Mouse (Mus musculus): ENCODE measurements around the gene Sap30. TPM values are rescaled to one million over a fixed set of nuclear protein-coding genes. Genes with fewer than 3 reads are reported as not detected.
"Not testable (repeated sequence)": the region's sequence is repeated elsewhere in the genome, so short reads cannot be mapped to it uniquely, and the experiment has no call there.

Sap30 gene
- 128 and 131 TPM in 2 replicates for polyA plus RNA-seq (2016; fragmentation: Nextera tagmentation; extraction: Ambion mirVana)

- peaks cover 11% of the 10 kb centered on the region for H3K4me1 ChIP-seq
- H3K4me3 ChIP-seq (replicated peaks): peak within 1 kb of the TSS; percentile 98
- WGBS: 1% methylated on average over 62 of the region's 66 CpGs
- no peaks in the 10 kb centered on the region for H3K27me3 ChIP-seq
- ATAC-seq (ENCODE audit: low FRiP score): peak; percentile 96
- peak within 1 kb of the TSS; percentile 99 for H3K27ac ChIP-seq
- H3K4me2 ChIP-seq: peak within 1 kb of the TSS; percentile 71
- no peaks in the 10 kb centered on the region for H3K9me3 ChIP-seq
- peak within 1 kb of the TSS; percentile 91 for H3K9ac ChIP-seq
- H3K36me3 ChIP-seq (replicated peaks): peaks cover 7% of the 10 kb centered on the region
Measured at GRCm38 (mm10) chr8:57487441-57488155, at the start of gene Sap30. TSS of gene Sap30 (minus strand) at chr8:57487860.

- Histone ChIP-seq H3K9ac (no peak overlapping the region), H3K36me3 (replicated peaks) (peaks cover 21% of the 10 kb centered on the region), H3K4me3 (replicated peaks) (no peak overlapping the region), H3K4me1 (no peaks in the 10 kb centered on the region), H3K4me2 (no peak overlapping the region), H3K9me3 (no peaks in the 10 kb centered on the region), H3K27me3 (no peaks in the 10 kb centered on the region), H3K27ac (no peak overlapping the region)
- ATAC-seq (ENCODE audit: low FRiP score): no peak
- WGBS: 91% methylated on average over 6 of the region's 6 CpGs
Measured at GRCm38 (mm10) chr8:57536167-57536566, 48.5 kb upstream of the Sap30 start.

- ATAC-seq (ENCODE audit: low FRiP score): no peak
- 87% methylated on average over 4 of the region's 4 CpGs for WGBS
- peaks cover 21% of the 10 kb centered on the region for H3K36me3 ChIP-seq (replicated peaks)
- no peak overlapping the region for H3K4me3 ChIP-seq (replicated peaks)
- H3K4me2 ChIP-seq: no peak overlapping the region
- H3K9me3 ChIP-seq: no peaks in the 10 kb centered on the region
- no peaks in the 10 kb centered on the region for H3K27me3 ChIP-seq
- H3K4me1 ChIP-seq: no peaks in the 10 kb centered on the region
- no peak overlapping the region for H3K27ac ChIP-seq
- no peak overlapping the region for H3K9ac ChIP-seq
Measured at GRCm38 (mm10) chr8:57534495-57534894, 46.8 kb upstream of the Sap30 start.

DNA sequence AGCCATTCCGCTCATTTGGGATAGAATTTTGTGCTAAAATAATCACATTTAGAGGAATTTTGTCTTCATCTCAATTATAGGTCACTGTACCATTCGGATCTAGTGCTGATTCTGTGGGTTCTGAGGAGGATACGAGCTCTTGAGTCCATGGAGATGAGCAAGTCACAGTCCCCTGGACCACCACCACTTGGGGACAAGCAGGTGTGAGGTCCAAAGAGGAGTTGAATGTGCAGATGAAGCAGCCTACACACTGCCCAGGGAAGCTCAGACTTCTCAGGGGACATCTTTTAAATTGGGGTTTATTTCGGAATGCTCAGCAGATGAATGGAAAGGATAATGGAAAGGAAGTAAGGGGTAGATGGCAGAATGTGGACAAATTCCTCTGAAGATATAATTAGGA, 45.4 kb upstream of the Sap30 start:
- WGBS: 91% methylated on average over 4 of the region's 4 CpGs

DNA sequence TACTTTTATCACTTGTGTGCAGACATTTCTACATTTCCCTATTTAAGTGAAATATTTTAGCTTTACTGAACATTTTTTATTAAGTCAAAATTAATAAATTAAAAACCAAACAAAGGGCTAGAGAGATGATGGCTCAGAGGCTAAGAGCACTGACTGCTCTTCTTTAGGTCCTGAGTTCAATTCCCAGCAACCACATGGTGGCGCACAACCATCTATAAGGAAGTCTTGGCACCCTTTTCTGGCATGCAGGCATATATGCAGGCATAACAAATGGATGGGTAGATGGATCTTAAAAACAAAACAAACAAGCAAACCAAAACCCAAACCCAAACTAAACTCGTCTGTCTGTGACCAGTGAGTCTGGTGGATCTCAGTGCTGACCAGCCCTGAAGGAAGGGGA, 44.6 kb upstream of the Sap30 start:
- H3K4me1 ChIP-seq: no peaks in the 10 kb centered on the region
- no peaks in the 10 kb centered on the region for H3K9me3 ChIP-seq
- 52% methylated on average over 2 of the region's 2 CpGs for WGBS
- no peaks in the 10 kb centered on the region for H3K27me3 ChIP-seq
- no peak for ATAC-seq (ENCODE audit: low FRiP score)
- no peak overlapping the region for H3K9ac ChIP-seq
- H3K27ac ChIP-seq: no peak overlapping the region
- H3K4me2 ChIP-seq: no peak overlapping the region
- no peak overlapping the region for H3K4me3 ChIP-seq (replicated peaks)
- peaks cover 21% of the 10 kb centered on the region for H3K36me3 ChIP-seq (replicated peaks)

More for the DNA sequence above, 45.4 kb upstream of the Sap30 start:
- no peak overlapping the region for H3K4me2 ChIP-seq
- H3K27ac ChIP-seq: no peak overlapping the region
- H3K36me3 ChIP-seq (replicated peaks): peaks cover 21% of the 10 kb centered on the region
- no peak overlapping the region for H3K4me3 ChIP-seq (replicated peaks)
- H3K9ac ChIP-seq: no peak overlapping the region
- H3K27me3 ChIP-seq: no peaks in the 10 kb centered on the region
- ATAC-seq (ENCODE audit: low FRiP score): no peak
- H3K4me1 ChIP-seq: no peaks in the 10 kb centered on the region
- H3K9me3 ChIP-seq: no peaks in the 10 kb centered on the region

- no peaks in the 10 kb centered on the region for H3K4me1 ChIP-seq
- H3K4me3 ChIP-seq (replicated peaks): no peak overlapping the region
- H3K36me3 ChIP-seq (replicated peaks): peaks cover 13% of the 10 kb centered on the region
- no peaks in the 10 kb centered on the region for H3K27me3 ChIP-seq
- no peak overlapping the region for H3K4me2 ChIP-seq
- WGBS: 33% methylated on average over 15 of the region's 15 CpGs
- H3K9ac ChIP-seq: no peak overlapping the region
- ATAC-seq (ENCODE audit: low FRiP score): peak; percentile 73
- no peak overlapping the region for H3K27ac ChIP-seq
- H3K9me3 ChIP-seq: no peaks in the 10 kb centered on the region
Measured at GRCm38 (mm10) chr8:57530666-57531349, 43.1 kb upstream of the Sap30 start.

- H3K9me3 ChIP-seq: no peaks in the 10 kb centered on the region
- ATAC-seq (ENCODE audit: low FRiP score): no peak
- H3K4me2 ChIP-seq: no peak overlapping the region
Measured at GRCm38 (mm10) chr8:57530238-57530637, 42.6 kb upstream of the Sap30 start.

DNA sequence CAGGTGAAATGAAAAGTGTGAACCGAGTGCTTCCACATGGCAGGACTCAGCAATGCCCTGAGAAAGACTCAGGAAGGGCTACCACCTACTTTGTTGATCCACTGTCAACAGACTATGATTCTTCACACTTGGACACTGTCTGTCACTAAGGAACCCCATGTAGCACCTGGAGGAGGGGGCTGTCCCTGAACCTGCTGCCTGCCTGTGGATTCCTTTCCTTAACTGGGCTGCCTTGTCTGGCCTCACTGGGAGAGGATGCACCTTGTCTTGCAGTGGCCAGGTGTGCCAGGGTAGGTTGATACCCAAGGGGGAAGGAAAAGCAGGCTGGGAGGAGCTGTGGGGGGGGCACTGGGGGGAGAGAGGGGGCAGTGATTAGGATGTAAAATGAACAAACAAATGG, 40.4 kb upstream of the Sap30 start:
- no peak overlapping the region for H3K4me2 ChIP-seq
- H3K9me3 ChIP-seq: no peaks in the 10 kb centered on the region
- no peak overlapping the region for H3K27ac ChIP-seq
- ATAC-seq (ENCODE audit: low FRiP score): no peak
- WGBS: 94% methylated on average over 1 of the region's 1 CpGs
- peaks cover 7% of the 10 kb centered on the region; the same call in 1 of the 2 replicates for H3K36me3 ChIP-seq (replicated peaks)
- H3K4me1 ChIP-seq: no peaks in the 10 kb centered on the region
- no peak overlapping the region for H3K4me3 ChIP-seq (replicated peaks)
- H3K9ac ChIP-seq: no peak overlapping the region
- no peaks in the 10 kb centered on the region for H3K27me3 ChIP-seq

More at GRCm38 (mm10) chr8:57530238-57530637, 42.6 kb upstream of the Sap30 start:
- no peaks in the 10 kb centered on the region for H3K4me1 ChIP-seq
- no peak overlapping the region for H3K27ac ChIP-seq
- WGBS: 90% methylated on average over 13 of the region's 13 CpGs
- H3K9ac ChIP-seq: no peak overlapping the region
- no peaks in the 10 kb centered on the region for H3K27me3 ChIP-seq
- H3K4me3 ChIP-seq (replicated peaks): no peak overlapping the region
- peaks cover 11% of the 10 kb centered on the region; the same call in 1 of the 2 replicates for H3K36me3 ChIP-seq (replicated peaks)

- no peaks in the 10 kb centered on the region for H3K9me3 ChIP-seq
- WGBS: 90% methylated on average over 12 of the region's 12 CpGs
- H3K36me3 ChIP-seq (replicated peaks): peaks cover 23% of the 10 kb centered on the region
- no peaks in the 10 kb centered on the region for H3K27me3 ChIP-seq
- H3K4me1 ChIP-seq: no peaks in the 10 kb centered on the region
- no peak for ATAC-seq (ENCODE audit: low FRiP score)
- H3K4me3 ChIP-seq (replicated peaks): no peak overlapping the region
- H3K27ac ChIP-seq: no peak overlapping the region
- no peak overlapping the region for H3K9ac ChIP-seq
- H3K4me2 ChIP-seq: no peak overlapping the region
Measured at GRCm38 (mm10) chr8:57520186-57520786, 32.6 kb upstream of the Sap30 start.

GRCm38 (mm10) chr8:57517723-57518122, 30.1 kb upstream of the Sap30 start:
- no peak for ATAC-seq (ENCODE audit: low FRiP score)

DNA sequence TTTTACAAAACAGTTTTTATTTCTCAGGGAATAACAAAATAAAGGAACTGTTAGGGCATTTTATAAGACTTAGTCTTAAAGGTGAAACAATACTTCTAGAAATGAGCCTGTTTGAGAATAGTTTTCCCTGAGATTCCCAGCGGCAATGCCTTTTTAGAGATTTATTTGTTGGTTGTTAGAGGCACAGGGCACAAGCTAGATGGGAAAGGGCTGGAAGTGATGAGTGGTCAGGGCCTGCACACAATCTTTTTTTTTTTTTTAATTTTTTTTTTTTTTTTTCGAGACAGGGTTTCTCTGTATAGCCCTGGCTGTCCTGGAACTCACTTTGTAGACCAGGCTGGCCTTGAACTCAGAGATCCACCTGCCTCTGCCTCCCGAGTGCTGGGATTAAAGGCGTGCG, 29.0 kb upstream of the Sap30 start:
- not testable (repeated sequence) for H3K9me3 ChIP-seq; H3K4me3 ChIP-seq (replicated peaks); H3K4me2 ChIP-seq; H3K27ac ChIP-seq; ATAC-seq (ENCODE audit: low FRiP score); H3K27me3 ChIP-seq; H3K4me1 ChIP-seq; H3K9ac ChIP-seq
- 83% methylated on average over 5 of the region's 5 CpGs for WGBS
- peaks cover 31% of the 10 kb centered on the region for H3K36me3 ChIP-seq (replicated peaks)

More at GRCm38 (mm10) chr8:57517723-57518122, 30.1 kb upstream of the Sap30 start:
- H3K9ac ChIP-seq: no peak overlapping the region
- peaks cover 31% of the 10 kb centered on the region for H3K36me3 ChIP-seq (replicated peaks)
- no peak overlapping the region for H3K4me2 ChIP-seq
- H3K27me3 ChIP-seq: no peaks in the 10 kb centered on the region
- no peak overlapping the region for H3K27ac ChIP-seq
- no peaks in the 10 kb centered on the region for H3K9me3 ChIP-seq
- peaks cover 2% of the 10 kb centered on the region; the same call in 1 of the 2 replicates for H3K4me1 ChIP-seq
- no peak overlapping the region for H3K4me3 ChIP-seq (replicated peaks)
- 92% methylated on average over 3 of the region's 3 CpGs for WGBS

GRCm38 (mm10) chr8:57513178-57513661, 25.6 kb upstream of the Sap30 start:
- Histone ChIP-seq H3K36me3 (replicated peaks) (peaks cover 31% of the 10 kb centered on the region), H3K4me3 (replicated peaks) (peak overlapping the region; percentile 89), H3K4me1 (peaks cover 13% of the 10 kb centered on the region), H3K9ac (peak overlapping the region; percentile 99), H3K4me2 (peak overlapping the region; percentile 93)
- not testable (repeated sequence) for H3K9me3 ChIP-seq; H3K27ac ChIP-seq; H3K27me3 ChIP-seq; ATAC-seq (ENCODE audit: low FRiP score)
- WGBS: 24% methylated on average over 10 of the region's 10 CpGs
